Mouse (Mus musculus) frontal cortex, postnatal 36 days (tissue): ENCODE measurements around the gene Abca3.
"Not testable (repeated sequence)": the region's sequence is repeated elsewhere in the genome, so short reads cannot be mapped to it uniquely, and the experiment has no call there.

Experiments used
- DNase-seq, 2 experiments: peaks; one replicate each; pipeline ENCODE4 v3.0.0; 2022; ENCODE audit warnings: low spot score in 2 of 2

The Abca3 gene

DNA sequence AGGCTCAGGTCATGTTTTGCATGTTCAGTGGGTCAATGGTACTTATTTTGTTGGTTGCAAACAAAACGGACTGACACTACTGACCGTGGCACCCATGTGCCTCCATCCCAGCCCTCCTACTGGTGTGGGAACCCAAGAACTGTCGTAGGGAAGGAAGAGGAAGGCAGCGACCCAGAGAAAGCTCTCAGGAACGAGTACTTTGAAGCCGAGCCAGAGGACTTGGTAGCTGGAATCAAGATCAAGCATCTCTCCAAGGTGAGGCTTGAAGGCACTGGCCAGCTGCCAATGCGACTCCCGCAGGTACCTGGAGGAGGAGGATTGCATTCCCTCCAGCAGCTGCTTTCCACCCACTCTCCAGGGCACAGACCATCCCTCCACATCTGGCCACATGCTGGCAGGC, 32.0 kb downstream of the Abca3 start:
- DNase-seq, result no peak

DNA sequence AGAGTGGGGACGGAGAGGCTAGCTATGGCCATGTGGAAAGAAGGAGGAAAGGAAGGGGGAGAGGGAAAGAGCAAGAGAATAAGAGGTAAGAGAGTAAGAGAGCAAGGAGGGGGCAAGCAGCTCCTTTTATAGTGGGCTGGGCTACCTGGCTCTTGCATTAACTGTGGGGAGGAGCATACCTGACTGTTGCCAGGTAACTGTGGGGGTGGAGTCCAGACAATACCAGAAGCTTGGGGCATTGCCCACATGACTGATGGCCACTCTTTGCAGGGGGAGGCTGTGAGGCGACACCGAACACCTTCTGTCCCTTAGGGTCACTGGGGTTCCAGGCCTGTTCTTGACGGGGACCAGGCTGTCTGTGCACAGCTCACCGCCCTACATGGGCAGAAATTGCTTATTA, 37.0 kb downstream of the Abca3 start:
- DNase-seq, result no peak

DNA sequence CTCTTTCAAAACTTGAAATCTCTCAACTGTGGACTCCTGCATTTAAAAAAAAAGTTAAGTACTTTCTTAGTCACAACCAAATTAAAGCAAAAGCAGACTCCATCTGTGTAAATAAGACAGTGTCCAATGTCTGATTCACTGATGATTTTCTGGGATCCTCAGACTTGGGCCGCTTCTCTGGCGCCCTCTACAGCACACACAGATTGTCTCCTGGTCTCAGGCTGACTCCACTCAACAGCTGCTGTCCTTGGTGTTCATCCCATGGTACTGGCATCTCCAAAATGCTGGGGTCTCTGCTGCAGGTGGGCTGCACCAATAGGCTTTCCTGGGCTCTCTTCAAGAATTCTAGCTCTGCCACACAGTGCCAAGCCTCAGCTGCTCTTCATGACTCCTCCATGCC, 38.1 kb downstream of the Abca3 start:
- DNase-seq, result peak in 1 of 2 experiments; percentile 47

DNA sequence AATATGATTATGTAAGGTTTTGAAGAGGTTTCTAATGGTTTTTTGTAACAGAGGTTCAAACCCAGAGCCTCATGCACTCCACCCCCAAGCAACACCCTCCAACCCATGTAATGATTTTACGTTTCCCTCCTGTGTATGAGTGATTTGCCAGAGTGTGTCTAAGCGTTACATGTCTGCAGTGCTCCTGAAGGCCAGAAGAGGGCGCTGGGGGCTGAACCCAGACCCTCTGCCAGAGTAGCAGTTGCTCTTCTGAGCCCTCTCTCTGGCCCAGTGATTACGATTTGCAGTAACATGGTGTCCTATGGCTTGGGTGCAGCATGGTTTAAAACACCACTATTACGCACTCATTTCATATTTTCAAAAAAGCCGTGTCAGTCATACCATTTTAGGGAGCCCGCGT, 39.4 kb downstream of the Abca3 start:
- no peak for DNase-seq

DNA sequence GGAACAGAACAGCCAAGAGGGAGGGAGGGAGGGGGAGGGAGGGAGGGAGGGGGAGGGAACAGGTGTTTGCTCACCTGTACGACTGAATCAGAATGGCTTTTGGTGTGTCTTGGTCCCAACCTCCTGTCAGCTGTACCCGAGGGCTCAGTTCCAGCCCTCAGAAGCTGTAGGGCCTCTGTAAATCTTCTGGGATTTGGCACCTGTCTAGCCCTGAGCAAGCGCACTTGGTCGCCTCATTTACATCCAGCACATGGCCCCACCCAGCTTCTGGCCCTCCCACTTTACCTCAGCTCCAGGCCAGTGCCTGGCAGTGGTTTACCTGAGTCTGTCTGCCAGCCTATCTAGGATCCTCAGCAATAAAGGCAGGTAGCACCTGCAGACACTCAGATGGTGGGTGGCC, 41.8 kb downstream of the Abca3 start:
- DNase-seq, result no peak

DNA sequence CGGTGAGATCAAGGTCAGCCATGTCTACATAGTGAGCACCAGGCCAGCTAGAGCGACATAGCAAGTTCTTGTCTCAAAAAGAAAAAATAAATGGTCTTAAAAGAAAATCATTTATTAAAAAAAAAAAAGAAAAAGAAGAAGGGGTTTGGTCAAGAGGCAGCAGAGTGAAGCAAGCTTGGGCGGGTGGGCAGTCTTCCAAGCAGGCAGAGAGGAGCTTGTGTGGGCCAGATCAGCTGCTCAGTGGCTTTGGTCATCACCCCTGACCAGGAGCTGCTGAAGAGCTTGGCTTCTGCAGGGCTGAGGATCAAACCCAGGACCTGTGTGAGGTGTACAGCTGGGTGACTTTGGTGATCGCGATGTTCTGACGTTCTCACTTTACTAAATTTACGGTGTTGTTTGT, 42.7 kb downstream of the Abca3 start:
- DNase-seq, result no peak

DNA sequence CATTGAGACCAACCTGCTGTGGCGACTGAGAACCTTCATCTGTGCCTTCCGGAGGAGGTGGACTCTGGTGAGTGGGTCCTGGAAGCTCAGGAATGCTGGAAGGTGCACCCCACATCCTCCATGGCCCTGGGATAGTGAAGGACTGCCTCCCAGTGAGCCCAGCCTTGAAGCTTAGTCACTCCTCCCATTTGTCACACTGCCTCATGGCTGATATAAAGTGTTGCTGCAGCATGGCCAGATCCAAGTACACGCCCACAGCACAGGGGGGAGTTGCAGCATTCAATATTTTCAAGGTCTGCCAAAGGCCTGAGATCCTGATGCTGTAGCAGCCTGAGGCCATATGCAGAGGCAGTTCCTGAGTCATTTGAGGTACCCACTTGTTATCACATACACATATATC, 50.6 kb downstream of the Abca3 start:
- DNase-seq, result no peak

DNA sequence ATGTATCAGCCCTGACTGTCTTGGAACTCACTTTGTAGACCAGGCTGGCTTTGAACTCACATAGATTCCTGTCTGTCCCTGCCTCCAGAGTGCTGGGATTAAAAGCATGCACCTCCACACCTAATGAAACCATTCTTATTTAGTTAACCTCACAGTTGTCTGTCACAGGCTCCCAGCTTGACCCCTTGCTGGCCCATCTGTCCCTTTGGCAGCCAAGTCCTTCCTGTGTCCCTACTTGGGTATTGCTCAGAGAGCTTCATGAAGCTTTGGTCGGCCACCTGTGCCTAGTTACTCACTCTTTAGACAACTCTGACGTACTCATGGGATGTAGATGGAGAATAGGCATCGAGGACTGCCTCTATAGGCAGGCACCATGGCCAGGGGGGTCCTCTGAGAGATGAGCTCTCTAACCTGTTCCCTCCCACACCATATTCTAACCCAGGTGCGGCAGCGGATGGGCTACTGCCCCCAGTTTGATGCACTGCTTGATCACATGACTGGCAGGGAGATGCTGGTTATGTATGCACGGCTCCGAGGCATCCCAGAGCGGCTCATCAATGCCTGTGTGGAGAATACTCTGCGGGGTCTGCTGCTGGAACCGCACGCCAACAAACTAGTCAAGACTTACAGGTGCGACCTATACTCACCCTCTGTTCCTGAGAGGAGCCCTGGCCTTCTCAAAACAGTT, 55.5 kb downstream of the Abca3 start:
- DNase-seq, result no peak

DNA sequence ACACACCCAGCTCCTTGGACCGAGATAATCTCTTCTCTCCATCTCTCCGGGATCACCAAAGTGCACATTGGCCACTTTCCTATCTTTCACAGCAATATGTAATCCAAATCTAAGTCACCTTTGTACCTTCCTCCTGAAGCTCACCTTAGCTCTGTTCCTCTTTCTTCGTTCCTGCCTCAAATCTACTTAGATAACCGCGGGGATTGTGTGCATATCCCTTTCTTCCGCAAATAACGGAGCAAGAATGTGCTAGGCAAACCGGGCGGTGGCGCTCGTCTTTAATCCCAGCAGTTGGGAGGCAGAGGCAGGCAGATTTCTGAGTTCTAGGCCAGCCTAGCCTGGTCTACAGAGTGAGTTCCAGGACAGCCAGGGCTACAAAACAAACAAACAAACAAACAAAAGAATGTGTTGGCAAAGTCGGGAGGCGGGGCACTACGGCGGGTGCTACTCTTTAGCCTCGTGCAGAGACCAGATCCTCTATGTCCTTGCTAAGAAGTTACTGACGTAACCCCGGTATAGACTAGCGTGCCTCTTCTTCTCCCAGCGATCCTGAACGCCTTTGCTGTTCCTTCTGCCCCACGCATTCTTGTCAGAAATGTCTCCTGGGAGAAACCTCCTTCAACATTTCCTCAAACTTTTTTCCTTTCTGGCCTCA, 61.9 kb downstream of the Abca3 start:
- no peak for DNase-seq

DNA sequence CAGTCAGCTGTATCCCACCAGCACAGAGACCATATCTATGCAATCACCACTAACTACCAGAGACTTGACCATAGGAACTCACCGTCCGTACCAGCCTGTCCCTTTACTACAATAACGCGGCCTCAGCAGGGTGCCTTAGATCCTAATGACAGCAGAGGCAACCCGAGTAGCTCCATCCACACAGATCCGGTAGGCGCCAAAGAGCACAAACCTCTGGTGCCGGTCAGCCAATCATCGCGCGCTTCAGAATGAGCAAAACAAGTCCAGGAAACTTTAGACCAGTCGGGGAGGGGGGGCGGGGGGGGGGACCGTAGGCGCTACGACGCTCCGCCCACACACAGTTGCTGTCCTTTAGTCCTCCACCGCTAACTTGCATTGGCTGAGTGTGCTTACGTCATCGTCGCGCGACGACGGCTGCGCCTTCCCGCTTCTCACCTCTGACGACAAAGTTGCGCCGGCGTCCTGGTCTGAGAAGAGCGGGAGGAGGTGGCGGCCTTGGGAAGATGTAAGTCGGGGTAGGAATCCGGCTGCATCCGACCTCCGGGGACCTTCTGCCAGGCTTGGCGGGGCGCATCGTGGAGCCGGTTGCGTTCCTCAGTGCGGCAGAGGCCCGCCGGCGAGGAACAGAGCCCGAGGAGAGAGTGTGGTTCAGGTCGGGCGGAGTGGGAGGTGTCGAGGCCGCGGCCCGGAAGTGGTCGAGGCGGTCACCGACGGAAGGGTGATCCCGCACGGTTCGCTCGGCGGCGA, 62.7 kb downstream of the Abca3 start, which contains the start of gene Rnps1:
TSS of gene Rnps1 (plus strand) at position 336 of the 747 bp plus-strand sequence.
- peak; percentile 91 to 94 for DNase-seq

DNA sequence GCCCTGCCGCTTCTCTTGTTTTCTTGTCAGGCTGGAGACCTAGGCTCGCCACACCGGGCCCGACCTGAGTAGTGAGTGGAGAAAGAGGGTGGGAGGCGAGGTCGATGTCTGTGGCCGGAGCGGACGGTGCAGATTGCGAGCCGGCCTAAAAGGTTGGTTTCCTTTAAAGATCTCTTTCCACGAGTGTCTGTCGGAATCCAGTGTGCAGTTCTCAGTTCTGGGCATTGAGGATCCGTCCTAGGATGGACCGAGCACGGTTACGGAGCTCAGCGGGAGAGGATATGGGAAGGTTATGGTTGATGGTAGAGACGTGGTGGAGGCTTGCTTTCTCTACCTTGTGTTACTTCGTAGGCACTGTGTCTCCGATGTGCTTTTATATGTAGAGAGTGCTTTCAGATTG, 63.3 kb downstream of the Abca3 start:
- DNase-seq, result no peak

DNA sequence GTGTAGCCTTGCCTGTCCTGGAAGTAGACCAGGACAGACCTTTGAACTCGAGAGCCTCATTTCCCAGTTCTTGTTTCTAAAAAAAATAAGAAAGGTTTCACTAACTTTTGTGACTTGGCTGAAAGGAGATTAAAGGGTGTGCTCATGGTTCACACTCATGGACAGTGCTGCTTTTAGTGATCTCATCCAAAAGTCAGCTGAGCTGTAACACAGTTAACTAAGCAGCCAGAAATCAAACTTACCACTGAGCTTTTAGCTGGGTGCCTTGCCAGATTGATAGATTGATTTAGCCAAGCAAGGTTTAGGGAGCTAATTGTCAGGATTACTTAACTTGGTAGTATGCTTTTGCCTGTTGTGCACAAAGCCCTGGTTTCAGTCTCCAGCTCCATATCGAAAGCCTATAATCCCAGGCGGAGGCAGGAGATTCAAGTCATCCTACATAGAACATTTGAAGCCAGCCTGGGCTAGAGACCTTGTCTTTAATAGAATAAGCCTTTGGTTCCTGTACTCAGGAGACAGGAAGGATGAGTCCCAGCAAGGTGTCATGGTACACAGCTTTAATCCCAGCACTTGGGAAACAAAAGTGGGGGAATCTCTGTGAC, 64.4 kb downstream of the Abca3 start:
- no peak for DNase-seq

DNA sequence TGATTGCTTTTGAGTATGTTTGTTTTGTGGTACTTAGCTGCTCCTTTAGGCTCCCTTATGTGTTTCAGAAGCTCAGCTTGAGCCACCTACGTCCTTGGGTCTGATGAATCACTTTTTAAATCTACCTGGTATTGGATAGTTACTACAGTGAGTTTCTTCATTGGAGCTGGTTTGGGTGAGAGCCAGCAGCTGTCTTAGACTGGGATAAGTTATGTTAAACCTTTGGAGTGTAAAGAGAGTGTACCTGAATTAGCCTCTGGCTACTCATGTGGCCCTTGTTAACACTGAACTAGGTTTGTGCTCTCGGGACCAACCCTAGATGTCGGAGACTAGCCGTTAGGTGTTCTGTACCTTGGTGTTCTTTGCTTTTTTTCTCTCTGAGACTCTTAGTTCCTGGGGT, 71.4 kb downstream of the Abca3 start:
- no peak for DNase-seq

DNA sequence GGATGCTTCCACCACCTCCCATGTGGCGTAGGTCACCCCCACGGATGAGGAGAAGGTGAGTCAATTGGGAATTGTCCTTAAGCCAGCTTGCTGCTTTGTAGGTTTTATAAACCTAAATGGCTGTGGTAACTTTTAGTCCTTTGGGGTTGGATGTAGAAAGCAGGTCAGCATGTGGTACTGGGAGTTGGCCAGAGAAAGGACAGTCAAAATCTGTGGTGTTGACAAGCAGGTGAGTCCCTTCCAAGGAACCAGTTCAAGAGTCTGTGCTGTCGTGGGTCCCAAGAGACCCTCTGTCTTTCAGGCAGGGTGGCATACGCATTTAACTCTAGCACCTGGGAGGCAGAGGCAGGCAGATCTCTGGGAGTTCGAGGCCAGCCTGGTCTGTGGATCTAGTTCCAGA, 72.7 kb downstream of the Abca3 start:
- no peak for DNase-seq

DNA sequence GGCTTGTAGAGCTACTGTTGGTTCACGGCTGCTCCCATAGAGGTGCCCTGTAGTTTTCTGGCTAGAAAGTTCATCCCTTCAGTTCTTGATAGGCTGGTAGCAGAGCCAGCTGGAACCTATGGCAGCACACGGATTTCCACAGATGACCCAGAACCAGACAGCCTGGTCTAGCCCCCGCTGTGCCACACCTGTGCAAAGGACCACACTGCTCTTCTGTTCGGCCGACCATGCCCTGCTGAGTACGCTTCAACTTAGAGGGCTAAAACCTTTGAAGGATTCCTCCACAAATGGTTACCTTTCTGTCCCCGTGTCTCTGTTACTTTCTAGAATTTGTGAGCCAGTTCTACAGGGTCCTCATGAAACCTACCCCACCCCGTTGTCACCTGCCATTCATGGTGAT, 73.6 kb downstream of the Abca3 start:
- not testable (repeated sequence) for DNase-seq

DNA sequence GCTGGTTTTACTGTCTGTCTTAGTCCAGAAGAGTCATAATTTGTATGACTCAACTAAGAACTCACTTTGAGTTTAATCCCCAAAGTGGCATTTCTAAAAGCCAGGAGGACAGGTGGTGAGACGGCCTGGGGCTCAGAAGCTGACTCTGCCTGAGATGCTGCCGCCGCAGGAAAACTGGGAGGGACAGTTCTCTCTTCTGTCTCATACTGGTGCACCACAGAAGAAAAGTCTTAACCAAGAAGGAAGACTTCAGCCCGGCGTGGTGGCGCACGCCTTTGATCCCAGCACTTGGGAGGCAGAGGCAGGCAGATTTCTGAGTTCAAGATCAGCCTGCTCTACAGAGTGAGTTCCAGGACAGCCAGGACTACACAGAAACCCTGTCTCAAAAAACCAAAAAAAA, 74.2 kb downstream of the Abca3 start:
- DNase-seq, result no peak

DNA sequence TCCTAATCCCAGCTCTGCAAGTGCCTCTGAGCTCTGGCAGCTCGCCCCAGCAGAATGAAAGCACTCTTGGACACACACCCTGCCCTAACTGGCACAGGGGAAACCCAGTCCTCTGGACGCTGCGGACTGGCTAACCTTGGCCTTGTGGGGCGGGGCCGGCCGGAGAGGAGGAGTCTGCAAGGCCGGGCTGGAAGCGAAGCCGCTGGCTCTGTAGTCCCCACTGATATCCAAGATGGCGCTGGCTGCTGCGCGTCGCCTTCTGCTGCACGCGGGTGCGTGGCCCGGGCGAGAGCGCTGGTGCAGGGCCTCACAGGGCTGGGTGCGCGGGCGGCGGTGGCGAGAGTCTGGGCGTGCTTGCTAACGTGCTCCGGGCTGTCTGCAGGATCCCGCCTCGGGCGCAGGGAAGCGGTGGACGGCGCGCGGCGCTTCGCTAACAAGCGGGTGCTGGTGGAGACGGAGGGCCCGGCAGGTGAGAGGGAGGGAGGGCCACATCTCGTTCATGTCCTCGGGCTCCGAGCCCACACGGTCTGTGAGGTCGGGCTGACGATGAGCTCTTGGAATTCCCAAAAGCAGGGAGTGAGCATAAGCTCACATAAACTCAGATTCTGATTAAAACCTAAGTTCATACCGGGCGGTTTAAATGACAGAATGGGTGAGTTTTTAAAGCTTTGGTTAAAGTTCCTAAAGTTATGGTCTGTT, 74.9 kb downstream of the Abca3 start, which contains the start of gene Eci1:
TSS of gene Eci1 (plus strand) at position 171 of the 699 bp plus-strand sequence.
- DNase-seq, result peak; percentile 87 to 89

DNA sequence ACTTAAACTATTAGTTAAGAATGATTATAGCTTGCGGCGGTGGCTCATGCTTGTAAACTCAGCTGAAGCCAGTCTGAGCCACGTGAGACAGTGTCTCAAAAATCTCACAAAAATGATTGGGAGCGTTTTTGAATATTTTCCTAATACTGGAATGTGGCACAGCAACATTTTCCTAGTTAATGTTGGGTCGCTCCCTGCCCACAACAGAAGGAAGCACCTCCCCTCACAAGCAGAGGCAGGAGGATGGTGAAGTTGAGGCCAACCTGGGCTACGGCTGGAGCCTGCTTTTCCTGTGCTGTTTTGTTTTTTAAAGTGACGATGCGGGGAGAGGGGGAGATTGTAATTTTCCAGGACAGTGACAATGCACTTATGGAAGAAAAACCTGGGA, 75.4 kb downstream of the Abca3 start:
- no peak for DNase-seq

DNA sequence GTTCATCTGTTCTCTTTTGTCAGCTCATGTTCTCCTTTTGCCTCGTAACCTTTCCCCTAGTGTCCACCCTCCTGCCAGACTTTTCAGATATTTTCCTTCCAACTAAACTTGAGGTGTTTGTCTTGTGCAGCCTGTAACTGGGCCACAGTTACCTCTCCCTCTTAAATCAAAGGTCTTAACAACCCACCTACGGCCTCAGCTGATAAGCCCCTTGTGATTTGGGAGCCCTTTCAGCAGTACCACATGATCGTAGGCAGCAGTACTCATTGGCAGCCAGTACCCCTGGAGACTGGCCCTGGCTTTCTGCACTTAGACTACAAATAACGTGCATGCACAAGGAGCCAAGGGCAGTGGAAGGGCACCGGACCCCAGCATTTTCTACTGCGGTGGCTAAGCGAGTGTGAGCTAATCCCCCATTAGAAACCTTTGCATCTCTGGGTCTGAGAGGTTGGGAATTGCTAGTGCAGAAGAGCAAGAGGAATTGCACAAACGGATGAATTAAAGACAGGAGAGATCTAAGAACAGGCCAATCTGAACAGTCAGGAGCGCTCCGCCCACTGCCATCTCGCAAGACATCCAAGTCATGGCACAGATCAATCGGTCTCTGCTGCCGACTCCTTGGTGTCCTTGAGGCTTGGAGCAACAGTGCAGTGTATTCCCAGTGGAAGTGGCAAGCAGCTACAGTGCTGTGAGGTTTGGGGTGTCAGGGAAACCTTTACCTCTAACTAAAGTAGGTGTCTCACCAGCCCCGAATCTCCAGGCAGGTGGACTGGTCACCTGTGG, 77.6 kb downstream of the Abca3 start:
- no peak for DNase-seq

DNA sequence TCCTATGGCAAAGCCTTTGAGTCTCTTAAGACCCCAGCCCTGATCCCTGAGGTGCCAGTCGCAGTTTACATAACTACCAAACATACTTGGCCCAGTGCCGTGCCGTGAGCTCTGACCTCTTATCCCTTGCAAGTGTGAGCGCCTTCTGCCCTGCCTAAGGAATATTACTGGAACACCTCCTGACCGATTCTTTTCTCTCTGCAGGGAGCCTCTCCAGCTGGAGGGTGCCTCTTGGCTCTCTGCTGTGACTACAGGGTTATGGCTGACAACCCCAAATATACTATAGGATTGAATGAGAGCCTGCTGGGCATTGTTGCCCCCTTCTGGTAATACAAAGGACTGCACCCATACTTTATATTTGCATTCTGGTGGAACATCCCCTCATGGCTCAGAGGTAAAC, 85.3 kb downstream of the Abca3 start:
- peak in 1 of 2 experiments; percentile 55 for DNase-seq

DNA sequence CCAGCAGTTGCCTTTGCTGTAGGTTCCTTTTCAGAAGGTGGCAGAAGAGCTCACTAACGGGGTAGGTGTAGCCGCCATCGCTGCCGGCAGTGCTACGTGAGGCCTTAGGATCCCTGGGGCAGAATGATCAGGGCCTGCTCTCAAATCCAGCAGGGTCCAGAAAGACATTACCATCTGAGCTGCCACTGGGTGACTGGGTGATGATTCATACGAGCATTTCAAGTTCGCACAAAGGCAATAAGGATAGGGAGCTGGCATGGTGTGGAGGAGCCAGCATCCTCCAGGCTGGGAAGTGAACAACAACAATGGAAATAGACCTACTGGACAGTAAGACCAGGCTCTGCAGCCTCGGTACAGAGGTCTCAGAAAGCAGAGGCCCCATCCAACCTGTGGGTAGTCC, 88.6 kb downstream of the Abca3 start:
- no peak for DNase-seq
